Mouse (Mus musculus) intestine, embryonic 16.5 days (tissue): ENCODE results near the gene Baiap2l1. TPM values are rescaled to one million over a fixed set of nuclear protein-coding genes. Genes with fewer than 3 reads are reported as not detected.

Source experiments
- ATAC-seq: fragments of 200-750 bp; cut with Nextera tagmentation; 2 replicates; pipeline ENCODE4 v1.8.0; 2017; ENCODE audit warnings: moderate TSS enrichment, moderate library complexity
- H3K27ac ChIP-seq: fragments of 300-500 bp; sonication (generic); 2 replicates; pipeline ENCODE4 v1.5.1; 2014; ENCODE audit warnings: mild to moderate bottlenecking, low read length
- H3K27me3 ChIP-seq: fragments of 300-500 bp; sonication (generic); replicated peaks from 2 replicates; pipeline ENCODE4 v1.6.1; 2014; ENCODE audit warnings: low read length, control low read depth, mixed read lengths; ENCODE audit not compliant: control insufficient read depth, insufficient read depth
- H3K36me3 ChIP-seq: fragments of 300-500 bp; sonication (generic); 2 replicates; pipeline ENCODE4 v1.6.1; 2014; ENCODE audit warnings: low read length, control low read depth; ENCODE audit not compliant: control insufficient read depth, insufficient read depth
- H3K4me1 ChIP-seq: fragments of 300-500 bp; sonication (generic); 2 replicates; pipeline ENCODE4 v1.6.1; 2014; ENCODE audit warnings: low read length, control low read depth, mixed read lengths; ENCODE audit not compliant: control insufficient read depth, insufficient read depth
- H3K4me2 ChIP-seq: fragments of 300-500 bp; sonication (generic); 2 replicates; pipeline ENCODE4 v1.6.1; 2014; ENCODE audit warnings: low read depth, low read length, control low read depth
- H3K4me3 ChIP-seq: fragments of 300-500 bp; sonication (generic); 2 replicates; pipeline ENCODE4 v1.5.1; 2014; ENCODE audit warnings: mild to moderate bottlenecking, low read length
- H3K9ac ChIP-seq: fragments of 300-500 bp; sonication (generic); 2 replicates; pipeline ENCODE4 v1.6.1; 2014; ENCODE audit warnings: low read depth, low read length
- H3K9me3 ChIP-seq: fragments of 300-500 bp; sonication (generic); 2 replicates; pipeline ENCODE4 v1.6.1; 2016; ENCODE audit warnings: low read length, control low read depth; ENCODE audit not compliant: control insufficient read depth
- WGBS: fragments of 180-500 bp; shearing (Covaris S2); extraction: QIAGEN DNeasy Blood & Tissue Kit; methylation state at CpG from one replicate; pipeline ENCODE4 v1.1.7; 2014; 5-methylcytosine and 5-hydroxymethylcytosine counted together
- polyA plus RNA-seq: library from polyadenylated mRNA; unstranded; fragments of >200 nt; fragmentation: Nextera tagmentation; extraction: Ambion mirVana; gene quantifications from 2 replicates; pipeline ENCODE4 v1.2.1, GENCODE M21; 2015

Baiap2l1 gene
- polyA plus RNA-seq, 1 experiment from 2014 or later, result 32.0 TPM

GRCm38 (mm10) chr5:144259228-144259627 is 98.7 kb downstream of the Baiap2l1 start:
- H3K9me3 ChIP-seq, result no peaks in the 10 kb centered on the region
- H3K36me3 ChIP-seq, result 0 out of 2 replicates have a peak, but pooled peaks cover 6% of the 10 kb centered on the region
- H3K4me2 ChIP-seq, result peak overlapping the region; percentile 83
- H3K4me3 ChIP-seq, result peak overlapping the region; percentile 99; the same call in 1 of the 2 replicates
- ATAC-seq, result no peak
- H3K27me3 ChIP-seq, result no peaks in the 10 kb centered on the region
- H3K9ac ChIP-seq, result peak overlapping the region; percentile 24; the same call in 1 of the 2 replicates
- WGBS, result 73% methylated on average over 6 of the region's 6 CpGs
- H3K4me1 ChIP-seq, result peaks cover 41% of the 10 kb centered on the region
- no peak overlapping the region for H3K27ac ChIP-seq

DNA sequence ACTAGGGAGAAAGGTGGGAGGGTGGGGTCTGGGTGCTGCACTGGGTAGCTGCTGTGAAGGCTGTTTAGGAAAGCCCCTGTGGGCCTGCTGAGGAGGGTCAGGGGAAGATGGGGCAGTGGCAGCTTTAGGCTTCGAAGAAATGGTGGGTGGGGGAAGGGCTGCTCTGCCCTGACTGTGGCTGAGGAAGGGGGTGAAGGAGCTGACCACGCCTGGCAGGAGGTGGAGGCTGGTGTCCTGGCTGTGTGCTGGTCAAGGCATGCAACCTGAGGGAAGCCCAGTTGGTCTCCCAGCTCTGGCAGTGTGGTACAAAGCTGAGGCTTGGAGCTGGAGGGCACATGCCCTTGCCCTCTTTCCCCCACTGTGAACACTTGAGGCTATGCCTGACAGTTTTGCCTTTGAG is 99.2 kb downstream of the Baiap2l1 start:
- WGBS, result 28% methylated on average over 2 of the region's 2 CpGs
- H3K36me3 ChIP-seq, result 0 out of 2 replicates have a peak, but pooled peaks cover 6% of the 10 kb centered on the region
- H3K9ac ChIP-seq, result peak overlapping the region; percentile 97
- peak overlapping the region; percentile 83 for H3K4me2 ChIP-seq
- no peak for ATAC-seq
- H3K27ac ChIP-seq, result no peak overlapping the region
- no peaks in the 10 kb centered on the region for H3K27me3 ChIP-seq
- H3K9me3 ChIP-seq, result no peaks in the 10 kb centered on the region
- H3K4me1 ChIP-seq, result peaks cover 41% of the 10 kb centered on the region
- peak overlapping the region; percentile 99 for H3K4me3 ChIP-seq

- Histone ChIP-seq H3K27me3 (no peaks in the 10 kb centered on the region), H3K4me2 (peak overlapping the region; percentile 83), H3K4me1 (peaks cover 41% of the 10 kb centered on the region), H3K27ac (no peak overlapping the region), H3K9ac (peak overlapping the region; percentile 97), H3K4me3 (peak overlapping the region; percentile 99), H3K36me3 (0 out of 2 replicates have a peak, but pooled peaks cover 6% of the 10 kb centered on the region), H3K9me3 (no peaks in the 10 kb centered on the region)
- WGBS, result 34% methylated on average over 14 of the region's 14 CpGs
- no peak for ATAC-seq
Measured at GRCm38 (mm10) chr5:144258131-144258611, 99.7 kb downstream of the Baiap2l1 start.

GRCm38 (mm10) chr5:144257451-144258110 is 100.3 kb downstream of the Baiap2l1 start:
- peak overlapping the region; percentile 97 for H3K9ac ChIP-seq
- 0 out of 2 replicates have a peak, but pooled peaks cover 6% of the 10 kb centered on the region for H3K36me3 ChIP-seq
- H3K27ac ChIP-seq, result no peak overlapping the region
- H3K4me3 ChIP-seq, result peak overlapping the region; percentile 99
- no peak for ATAC-seq
- no peaks in the 10 kb centered on the region for H3K27me3 ChIP-seq
- WGBS, result 77% methylated on average over 3 of the region's 3 CpGs
- H3K4me2 ChIP-seq, result peak overlapping the region; percentile 83
- H3K4me1 ChIP-seq, result peaks cover 41% of the 10 kb centered on the region
- H3K9me3 ChIP-seq, result no peaks in the 10 kb centered on the region

GRCm38 (mm10) chr5:144256888-144257287 is 101.0 kb downstream of the Baiap2l1 start:
- Histone ChIP-seq H3K27ac (peak overlapping the region; percentile 93; the same call in 1 of the 2 replicates), H3K4me1 (peaks cover 41% of the 10 kb centered on the region), H3K9me3 (no peaks in the 10 kb centered on the region), H3K4me3 (peak overlapping the region; percentile 99), H3K27me3 (no peaks in the 10 kb centered on the region), H3K4me2 (peak overlapping the region; percentile 83), H3K9ac (peak overlapping the region; percentile 97), H3K36me3 (0 out of 2 replicates have a peak, but pooled peaks cover 6% of the 10 kb centered on the region)
- 50% methylated on average over 1 of the region's 1 CpGs for WGBS
- no peak for ATAC-seq

DNA sequence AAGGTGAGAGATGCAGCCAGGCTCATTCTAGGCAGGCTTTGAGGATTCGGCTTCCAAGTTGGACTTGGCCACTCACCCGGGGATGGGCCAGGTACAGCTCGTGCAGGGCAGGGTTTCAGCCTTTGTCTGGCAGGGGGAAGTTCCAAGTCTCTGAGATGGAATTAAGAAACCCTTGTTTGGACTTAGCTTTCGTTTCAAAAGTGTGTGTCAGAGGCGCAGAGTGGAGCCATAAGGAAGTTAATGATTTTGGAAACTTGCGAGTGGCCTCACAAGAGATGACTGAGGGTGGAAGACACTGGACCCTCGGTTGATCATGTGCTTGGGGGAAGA is 101.4 kb downstream of the Baiap2l1 start:
- H3K36me3 ChIP-seq, result 0 out of 2 replicates have a peak, but pooled peaks cover 6% of the 10 kb centered on the region
- H3K9me3 ChIP-seq, result no peaks in the 10 kb centered on the region
- peaks cover 41% of the 10 kb centered on the region for H3K4me1 ChIP-seq
- WGBS, result 8% methylated on average over 7 of the region's 7 CpGs
- peak overlapping the region; percentile 97 for H3K9ac ChIP-seq
- H3K27me3 ChIP-seq, result no peaks in the 10 kb centered on the region
- ATAC-seq, result no peak
- peak overlapping the region; percentile 83 for H3K4me2 ChIP-seq
- peak overlapping the region; percentile 99 for H3K4me3 ChIP-seq
- H3K27ac ChIP-seq, result peak overlapping the region; percentile 93

DNA sequence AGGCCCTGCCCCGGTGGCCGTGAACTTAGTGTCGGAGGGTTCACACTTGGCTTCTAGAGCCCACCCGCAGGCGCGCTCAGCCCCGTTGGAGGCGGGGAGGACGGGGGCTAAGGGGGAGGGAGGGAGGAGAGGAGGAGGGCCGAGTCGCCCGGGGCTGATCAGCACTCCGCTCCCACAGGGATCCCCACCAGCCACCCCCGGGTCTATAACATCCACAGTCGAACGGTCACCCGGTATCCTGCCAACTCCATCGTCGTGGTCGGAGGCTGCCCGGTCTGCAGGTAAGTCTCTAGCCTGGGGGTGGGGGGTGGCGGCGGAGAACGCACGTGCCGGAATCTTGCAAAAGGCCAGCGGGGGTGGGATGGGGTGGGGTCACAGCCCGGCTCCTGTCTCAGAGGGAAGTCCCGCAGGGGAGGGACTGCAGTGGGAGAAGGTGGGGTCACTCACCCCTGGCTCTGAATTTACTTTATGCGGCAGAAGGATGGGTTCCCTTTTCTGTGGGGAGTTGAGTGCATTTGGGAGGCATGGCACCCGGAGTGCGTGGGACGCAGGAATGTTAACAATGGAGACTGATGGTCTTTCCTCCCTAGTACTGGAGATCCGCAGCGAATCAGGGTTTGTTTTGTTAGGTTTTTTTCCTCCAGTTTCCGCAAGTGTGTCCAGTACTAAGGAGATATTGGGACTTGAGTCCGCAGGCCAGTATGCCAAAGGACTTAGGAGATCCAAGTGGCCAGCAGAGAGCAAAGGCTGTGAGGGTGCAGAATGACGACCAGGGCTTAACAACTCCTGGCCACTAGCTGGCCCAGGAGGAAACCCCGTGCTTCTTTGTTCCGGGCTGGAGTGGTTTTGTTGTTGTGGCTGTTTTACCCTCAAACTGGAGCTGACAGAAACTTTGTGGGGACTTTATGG is 102.0 kb downstream of the Baiap2l1 start:
- ATAC-seq, result peak; percentile 7
- WGBS, result under 1% methylated on average over 36 of the region's 40 CpGs
- Histone ChIP-seq H3K36me3 (0 out of 2 replicates have a peak, but pooled peaks cover 4% of the 10 kb centered on the region), H3K4me3 (peak overlapping the region; percentile 99), H3K9me3 (no peaks in the 10 kb centered on the region), H3K4me1 (peaks cover 38% of the 10 kb centered on the region), H3K27me3 (no peaks in the 10 kb centered on the region), H3K9ac (peak overlapping the region; percentile 97), H3K27ac (peak overlapping the region; percentile 93), H3K4me2 (peak overlapping the region; percentile 83)

- Histone ChIP-seq H3K4me2 (peak overlapping the region; percentile 83), H3K4me3 (peak overlapping the region; percentile 99), H3K36me3 (0 out of 2 replicates have a peak, but pooled peaks cover under 1% of the 10 kb centered on the region), H3K9ac (peak overlapping the region; percentile 97), H3K9me3 (0 out of 2 replicates have a peak, but pooled peaks cover 2% of the 10 kb centered on the region), H3K27me3 (no peaks in the 10 kb centered on the region), H3K4me1 (peaks cover 38% of the 10 kb centered on the region), H3K27ac (peak overlapping the region; percentile 93)
- ATAC-seq, result peak; percentile 81
- under 1% methylated on average over 60 of the region's 84 CpGs for WGBS
Measured at GRCm38 (mm10) chr5:144254811-144255631, 102.9 kb downstream of the Baiap2l1 start.
